Mouse (Mus musculus) cerebellum, adult 2 months (tissue): ENCODE results near the gene Fkbp7.

Experiments used
- CTCF ChIP-seq: fragments of 200-500 bp; IDR thresholded peaks from 2 replicates; pipeline ENCODE4 v1.5.1; 2011; ENCODE audit warnings: low read depth, mild to moderate bottlenecking, control low read depth, low read length, moderate library complexity, borderline replicate concordance; ENCODE audit not compliant: insufficient read depth
- POLR2A ChIP-seq: fragments of 200-500 bp; IDR thresholded peaks from 2 replicates; pipeline ENCODE4 v1.6.1; 2011; ENCODE audit warnings: low read length, control low read depth, borderline replicate concordance; ENCODE audit not compliant: insufficient read depth

DNA sequence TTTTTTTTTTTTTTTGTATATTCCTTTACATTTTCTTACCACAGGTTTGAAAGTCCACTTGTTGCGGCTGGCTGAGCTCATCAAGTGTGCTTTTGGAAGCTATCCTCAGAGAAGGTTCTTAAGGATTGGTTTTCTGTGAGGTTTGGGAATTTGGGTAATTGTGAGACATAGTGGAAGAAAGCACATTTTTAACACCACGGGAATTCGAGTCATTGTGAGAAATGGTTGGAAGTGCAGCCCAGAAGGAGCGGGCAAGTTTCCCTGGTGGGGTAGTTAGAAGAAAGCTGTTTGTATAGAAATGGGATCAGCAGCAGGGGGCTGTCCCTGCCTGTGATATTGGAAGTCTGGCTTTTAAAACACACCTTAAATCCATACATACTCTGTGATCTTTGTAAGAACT, 3.0 kb upstream of the Fkbp7 start:
- TF ChIP-seq CTCF: no peak
- TF ChIP-seq POLR2A: no peak
